Mouse (Mus musculus) left cerebral cortex, adult 11 months (tissue): ENCODE data around the gene Rnf38.

ENCODE experiments used
- DNase-seq: peaks from one replicate; pipeline ENCODE4 v3.0.0; 2022; ENCODE audit warnings: low spot score

The Rnf38 gene

DNA sequence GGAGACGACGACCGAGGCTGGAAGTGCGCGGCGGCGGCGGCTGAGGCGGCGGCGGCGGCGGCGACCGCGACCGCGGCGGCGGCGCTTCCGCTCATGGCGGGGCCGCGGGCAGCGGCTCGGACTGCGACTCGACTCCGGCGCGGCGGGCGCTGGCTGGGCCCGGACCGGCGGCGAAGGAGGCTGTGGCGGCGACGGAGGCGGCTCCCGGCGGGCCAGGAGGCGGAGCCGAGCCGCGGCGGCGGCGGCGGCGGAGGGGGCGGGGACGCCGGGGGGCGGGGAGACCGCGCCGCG is at the start of gene Rnf38:
Gene Rnf38 (minus strand): TSS at position 77 of the 291 bp plus-strand sequence.
- no peak for DNase-seq

DNA sequence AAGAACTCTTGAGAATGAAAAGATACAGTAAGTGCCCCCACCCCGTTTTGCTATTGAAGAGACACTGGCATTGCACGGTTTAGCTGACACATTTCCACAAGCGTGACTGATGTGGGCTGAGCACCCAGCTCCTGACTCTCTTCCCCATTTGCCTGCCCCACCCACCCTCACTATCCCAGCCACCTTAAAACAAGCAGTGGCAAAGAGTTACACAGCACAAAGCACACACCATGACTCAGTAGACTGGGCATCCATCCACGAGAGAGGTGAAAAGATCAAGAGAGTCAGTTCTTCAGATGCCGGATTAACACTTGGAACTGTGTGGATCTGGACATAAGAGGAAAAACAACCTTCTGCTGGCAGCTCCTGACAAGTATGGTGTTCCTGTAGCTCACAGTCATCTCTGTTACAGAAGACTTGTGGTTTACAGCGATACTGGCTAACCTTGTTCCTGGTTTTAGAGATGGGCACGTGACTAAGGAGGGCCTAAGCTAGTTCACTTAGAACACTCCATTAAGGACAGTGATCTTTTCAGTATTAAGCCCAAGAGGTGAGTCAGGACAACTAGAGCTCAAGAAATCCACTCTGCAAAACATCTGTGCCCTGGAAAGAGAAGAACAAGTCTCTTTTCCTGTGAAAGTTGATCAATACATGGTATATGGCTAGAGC is 48.1 kb upstream of the Rnf38 start:
- DNase-seq: no peak

- no peak for DNase-seq
Observed at GRCm38 (mm10) chr4:44271134-44271533, 37.5 kb upstream of the Rnf38 start.

DNA sequence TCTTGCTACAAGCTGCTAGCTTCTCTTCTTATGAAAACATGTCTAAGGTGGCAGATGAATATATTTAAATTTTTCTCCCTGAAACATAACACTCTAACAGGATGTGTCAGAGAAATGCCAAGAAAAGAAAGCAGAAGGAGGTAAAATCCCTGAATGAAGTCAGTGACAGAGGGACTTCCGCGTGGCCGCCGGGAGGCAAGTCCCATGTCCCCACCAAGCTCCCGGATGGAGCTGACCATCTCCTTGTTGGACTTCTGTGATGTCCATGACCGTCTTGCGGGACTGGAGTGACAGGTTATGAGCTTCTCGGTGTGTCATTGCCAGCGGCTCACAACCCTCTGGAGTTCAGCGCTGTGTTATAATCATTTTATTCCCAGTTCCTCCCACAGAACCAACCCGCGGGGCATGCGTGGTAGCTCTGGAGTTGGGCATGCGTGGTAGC is 35.8 kb upstream of the Rnf38 start:
- no peak for DNase-seq

DNA sequence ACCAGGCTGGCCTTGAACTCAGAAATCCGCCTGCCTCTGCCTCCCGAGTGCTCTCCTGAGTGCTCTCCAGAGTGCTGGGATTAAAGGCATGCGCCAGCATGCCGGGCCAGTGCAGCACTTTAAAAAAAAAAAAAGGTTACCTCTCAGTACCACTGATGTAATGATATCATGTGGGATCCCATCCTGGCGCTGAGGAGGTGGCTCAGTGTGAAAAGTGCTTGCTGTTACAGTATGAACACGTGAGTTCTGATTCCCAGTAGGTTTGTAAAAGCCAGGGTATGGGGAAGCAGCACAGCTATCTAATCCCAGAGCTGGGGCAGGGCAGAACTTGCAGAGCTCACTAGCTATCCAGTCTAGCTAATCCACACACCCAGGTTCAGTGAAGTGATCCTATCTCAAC is 33.8 kb upstream of the Rnf38 start:
- no peak for DNase-seq

- no peak for DNase-seq
Observed at GRCm38 (mm10) chr4:44265500-44265899, 31.9 kb upstream of the Rnf38 start.

DNA sequence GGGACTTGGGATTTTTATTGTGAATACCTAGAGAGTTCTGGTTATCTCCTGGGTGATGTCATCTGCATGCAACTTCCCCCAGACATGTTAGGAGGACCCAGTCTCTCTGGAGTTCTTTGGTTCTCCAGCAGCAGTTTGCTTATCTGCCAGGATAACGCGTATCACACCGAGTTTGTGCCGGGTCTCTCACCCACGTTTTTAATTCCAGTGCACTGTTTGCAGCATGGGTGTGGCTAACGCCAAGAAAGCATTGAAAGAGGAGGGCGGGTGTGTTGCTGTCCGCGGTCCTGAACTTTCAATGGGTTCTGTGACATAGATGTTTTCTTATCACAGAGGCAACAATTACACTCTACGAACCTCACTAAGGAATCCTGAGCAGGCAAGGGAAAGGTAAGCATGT is 26.7 kb upstream of the Rnf38 start:
- no peak for DNase-seq

DNA sequence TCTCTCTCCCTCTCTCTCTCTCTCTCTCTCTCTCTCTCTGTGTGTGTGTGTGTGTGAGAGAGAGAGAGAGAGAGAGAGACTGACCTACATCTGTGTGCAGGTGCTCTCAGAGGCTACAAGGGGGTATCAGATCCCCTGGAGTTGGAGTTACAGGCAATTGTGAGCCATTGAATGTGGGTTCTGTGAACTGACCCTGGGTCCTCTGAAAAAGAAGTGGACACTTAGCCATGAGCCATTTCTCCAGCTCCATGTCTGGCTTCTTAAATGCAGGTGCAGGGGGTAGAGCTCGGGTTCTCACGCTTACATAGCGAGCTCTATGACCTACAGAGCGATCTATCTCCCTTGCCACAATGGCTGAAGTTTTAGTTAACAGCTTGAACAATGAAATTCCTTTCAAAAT is 25.5 kb upstream of the Rnf38 start:
- DNase-seq: no peak

DNA sequence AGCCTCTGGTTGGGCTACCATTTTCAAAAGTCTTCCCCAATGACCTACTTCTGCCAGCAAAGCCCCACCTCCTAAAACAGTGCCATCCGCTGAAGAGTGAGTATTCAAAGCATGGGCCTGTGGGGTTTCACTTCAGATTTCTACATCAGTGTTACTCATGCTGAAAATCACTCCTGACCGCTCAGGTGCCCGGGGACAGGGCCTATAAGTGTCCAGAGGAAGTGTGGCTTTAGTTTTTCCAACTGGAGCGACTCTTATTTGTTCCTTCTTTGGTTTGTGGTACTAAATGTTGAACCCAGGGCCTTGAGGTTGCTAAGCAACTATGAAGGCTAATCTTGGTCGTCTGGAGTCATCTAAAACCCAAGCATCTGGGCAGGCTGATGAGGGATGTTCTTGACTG is 21.0 kb upstream of the Rnf38 start:
- no peak for DNase-seq

DNA sequence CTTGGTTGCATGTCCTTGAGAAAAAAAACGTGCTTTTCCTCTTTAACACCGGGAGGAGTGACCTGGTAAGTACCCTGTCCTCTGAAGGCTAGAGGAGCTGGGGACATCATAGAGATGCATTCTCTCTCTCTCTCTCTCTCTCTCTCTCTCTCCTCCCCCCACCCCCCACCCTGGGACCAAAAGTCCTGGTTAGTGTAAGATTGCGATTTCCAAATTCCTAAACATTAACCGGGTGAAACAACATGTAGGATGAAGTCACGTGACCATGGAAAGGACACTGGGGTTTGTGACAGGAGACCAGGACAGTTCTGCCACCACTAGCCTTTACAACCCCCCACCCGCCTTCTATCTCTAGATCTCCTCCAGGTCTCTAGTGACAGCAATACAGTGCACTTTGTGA is 19.6 kb upstream of the Rnf38 start:
- no peak for DNase-seq

DNA sequence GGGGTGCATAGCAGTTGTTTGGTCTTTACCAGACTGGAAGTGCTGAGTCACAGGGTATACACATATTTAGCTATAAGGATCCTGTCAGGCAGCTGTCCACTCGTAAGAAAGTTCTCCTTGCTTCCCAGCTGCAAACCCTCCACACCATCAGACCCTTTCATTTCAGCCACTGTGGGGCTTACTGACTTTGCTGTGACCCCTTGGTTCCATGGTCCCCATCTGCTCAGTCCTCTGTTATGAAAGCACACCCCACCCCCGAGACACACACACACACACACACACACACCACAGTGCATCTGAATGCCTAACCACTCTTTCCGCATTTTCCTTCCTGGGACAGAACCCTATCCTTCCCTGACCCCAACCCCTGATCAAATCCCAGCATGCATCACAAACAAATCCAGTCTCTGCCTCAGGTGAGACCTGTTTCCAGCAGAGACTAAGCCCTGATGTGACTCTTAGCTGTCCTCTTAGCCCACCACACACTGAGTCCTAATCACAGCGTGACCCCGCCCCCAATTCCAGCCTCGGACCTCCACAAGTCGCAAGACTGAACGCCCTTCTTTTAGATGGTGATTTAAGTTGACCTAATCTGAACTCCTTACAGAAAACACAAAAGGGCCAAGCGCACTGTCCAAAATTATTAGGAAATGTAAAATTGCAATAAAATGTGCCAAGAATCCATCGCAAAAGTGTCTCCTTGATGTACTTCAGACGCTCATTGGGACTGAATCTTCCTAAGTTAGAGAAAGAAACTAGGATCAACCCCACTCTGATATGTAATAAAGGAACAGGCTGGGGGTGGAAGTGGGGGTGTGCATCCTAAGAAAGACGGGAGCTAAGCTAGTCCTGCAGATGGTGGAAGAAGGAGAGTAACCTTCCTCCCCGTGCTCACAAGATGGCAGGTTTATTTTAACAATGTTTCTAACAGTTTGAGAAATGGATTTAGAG is 18.7 kb upstream of the Rnf38 start:
- peak; percentile 38 for DNase-seq

GRCm38 (mm10) chr4:44251521-44251920 is 17.9 kb upstream of the Rnf38 start:
- no peak for DNase-seq

DNA sequence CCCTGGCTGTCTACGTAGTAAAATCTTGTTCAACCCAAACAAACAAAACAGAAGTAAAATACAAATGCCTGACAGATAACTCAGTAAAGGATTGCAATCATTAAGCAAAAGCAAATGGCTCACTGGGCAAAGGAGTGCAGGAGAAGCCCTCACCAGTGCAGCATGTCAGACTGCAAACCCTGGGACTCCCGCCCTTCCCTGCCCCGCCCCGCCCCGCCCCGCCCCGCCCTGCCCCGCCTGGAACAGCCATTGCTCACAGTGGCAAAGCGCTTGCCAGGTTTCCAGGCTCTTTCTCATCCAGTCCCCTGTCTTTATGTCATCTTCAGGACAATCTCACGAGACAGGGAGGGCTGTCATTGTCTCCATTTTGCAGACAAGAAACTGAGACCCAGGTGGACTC is 16.1 kb upstream of the Rnf38 start:
- DNase-seq: no peak

DNA sequence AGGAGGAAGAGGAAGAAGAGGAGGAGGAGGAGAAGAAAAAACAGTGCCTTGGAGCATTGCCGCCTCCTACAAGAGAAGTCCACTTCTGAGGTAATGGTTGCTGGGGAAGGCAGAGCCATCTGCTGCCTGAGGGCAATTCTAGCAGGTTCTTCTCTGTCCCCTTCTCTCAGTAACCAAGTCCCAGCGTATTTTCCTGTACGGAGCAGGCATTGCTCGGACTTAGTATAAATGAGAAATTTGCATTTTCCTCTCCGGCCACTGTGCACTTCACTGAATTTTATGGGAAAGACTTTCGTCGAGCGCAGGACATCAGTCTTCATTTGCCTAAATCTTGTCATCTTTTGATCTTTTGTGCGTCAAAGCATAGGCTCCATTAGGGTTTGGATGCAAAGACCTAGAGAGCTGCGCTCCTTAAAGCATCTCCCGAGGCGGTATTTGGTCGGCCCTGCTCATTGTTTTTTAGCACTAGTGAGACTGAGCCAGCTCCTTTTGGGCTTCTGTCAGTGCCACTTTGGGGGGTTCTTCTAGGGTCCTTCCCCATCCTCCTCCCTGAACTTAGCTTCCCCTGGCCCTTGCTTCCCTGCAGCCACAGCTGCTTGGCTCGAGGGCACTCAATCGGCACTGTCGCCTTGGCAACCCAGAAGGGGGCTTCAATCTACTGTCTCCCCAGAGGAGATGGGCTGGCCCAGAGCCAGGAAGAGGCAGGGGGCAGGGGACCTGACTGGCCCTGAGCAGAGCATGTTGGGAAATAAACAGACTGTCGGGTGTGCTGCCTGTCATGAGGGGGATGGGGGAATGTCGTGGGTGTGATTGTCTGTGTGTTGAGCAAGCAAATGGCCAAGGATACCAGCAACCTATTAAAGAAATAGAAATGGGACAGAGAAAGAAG is 13.7 kb upstream of the Rnf38 start:
- DNase-seq: no peak

- no peak for DNase-seq
Observed at GRCm38 (mm10) chr4:44246285-44246684, 12.7 kb upstream of the Rnf38 start.

GRCm38 (mm10) chr4:44241638-44242037 is 8.0 kb upstream of the Rnf38 start:
- no peak for DNase-seq

DNA sequence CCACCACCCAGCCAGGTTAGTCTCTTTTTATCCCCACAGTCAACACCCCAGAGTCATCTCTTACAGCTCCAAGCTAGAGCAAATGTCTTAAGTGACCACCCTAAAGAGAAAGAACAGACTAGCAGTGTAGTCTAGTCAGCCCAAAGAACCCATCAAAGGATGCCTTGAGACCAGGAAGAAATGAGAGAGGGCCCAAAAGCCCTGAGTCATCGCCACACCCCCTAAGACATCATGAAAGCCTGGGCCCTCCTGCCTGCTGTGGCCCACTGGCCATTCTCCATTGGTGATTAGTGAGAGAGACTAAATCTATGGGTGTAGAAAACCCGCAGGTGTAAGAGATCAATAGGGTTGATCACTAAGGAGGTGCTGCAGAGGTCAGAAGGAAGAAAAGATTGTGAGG is 2.4 kb upstream of the Rnf38 start:
- no peak for DNase-seq

DNA sequence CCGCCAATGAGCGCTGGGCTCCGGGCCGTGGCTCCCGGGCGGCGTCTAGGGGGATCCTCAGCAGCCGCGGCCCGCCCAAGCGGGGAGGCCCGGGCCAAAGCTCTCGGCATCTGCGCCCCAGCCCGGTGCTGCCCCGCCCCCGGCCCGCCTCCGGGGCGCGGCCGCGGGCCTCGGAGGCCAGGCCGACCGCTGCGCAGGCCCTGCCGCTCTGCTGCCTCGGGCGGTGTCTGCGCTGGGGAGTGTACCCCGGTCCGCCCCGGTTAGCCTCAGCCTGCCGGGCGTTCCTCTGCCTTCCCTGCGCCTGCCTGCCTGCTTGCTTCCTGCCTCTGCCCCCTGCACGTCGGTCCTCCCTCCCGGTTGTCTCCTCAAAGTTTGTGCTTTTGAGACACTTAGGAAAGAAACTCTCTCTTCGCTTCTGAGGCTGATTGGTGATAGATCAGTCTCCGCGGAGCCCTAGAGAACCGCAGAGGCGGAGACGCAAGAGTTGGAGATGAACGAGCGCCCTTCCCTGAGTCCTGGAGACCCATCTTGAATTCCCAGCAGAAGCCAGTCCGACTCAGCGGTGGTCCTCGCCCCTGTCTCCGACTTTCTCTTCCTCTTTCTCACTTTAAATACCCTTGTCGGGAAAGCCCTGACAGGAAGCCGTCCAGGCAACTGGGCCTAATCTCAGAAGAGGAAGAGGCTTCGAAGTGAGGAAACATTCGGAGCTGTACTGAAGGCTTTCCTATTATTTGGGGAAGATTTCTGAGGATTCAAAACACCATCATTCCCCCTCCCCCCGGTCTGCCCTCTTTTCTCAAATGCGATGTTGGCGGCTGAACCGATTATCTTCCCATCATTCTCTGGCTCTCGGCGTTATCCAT is 646 bp upstream of the Rnf38 start:
- DNase-seq: peak; percentile 85

DNA sequence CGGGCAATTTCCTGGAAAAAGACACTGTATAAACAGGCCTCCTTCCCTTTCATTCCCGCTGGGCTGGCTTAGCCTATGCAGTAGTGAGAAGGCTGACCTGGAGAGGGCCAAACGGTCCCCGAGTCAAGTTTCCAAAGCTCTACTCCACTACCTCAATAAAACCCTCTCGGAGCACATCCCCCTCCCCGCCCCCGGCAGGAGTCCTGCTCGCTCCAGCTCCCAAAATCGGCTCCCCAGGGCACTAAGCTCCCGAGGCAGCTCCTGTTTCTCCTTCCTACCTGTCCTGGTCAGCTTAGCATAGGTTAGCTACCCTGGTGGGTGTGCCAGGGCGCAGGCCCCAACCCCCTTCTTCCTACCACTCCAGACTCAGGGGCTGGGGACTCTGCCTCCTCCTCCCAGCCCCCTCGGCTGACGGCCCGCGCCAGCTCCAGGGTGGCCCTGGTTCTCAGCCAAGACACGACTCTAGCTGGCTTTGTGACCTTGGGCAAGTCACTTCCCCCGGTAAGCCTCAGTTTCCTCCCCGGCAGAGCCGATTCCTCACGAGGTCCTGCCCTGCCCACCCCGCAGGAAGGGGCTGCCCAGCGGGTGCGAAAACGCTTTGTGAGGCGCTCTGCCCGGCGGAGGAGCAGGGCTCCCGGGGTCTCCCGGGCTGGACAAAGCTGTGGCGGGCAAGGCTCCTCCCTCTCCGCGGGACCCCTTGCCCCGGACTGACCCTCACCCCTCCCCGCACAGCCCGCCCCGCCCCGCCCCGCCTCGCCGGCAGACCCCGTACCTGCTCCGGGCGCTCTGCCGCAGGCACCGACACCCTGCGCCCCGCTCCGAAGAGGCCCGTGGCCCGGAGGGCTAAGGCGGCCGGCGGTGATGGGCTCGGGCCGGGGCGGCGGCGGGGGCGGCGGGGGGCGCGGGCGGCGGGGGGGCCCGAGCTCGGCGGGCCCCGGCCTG is 547 bp downstream of the Rnf38 start:
- DNase-seq: no peak

- DNase-seq: no peak
Observed at GRCm38 (mm10) chr4:44225128-44225527, 8.5 kb downstream of the Rnf38 start.
